Mouse (Mus musculus): ENCODE measurements around the gene Kcnk13. TPM values are rescaled to one million over a fixed set of nuclear protein-coding genes. Genes with fewer than 3 reads are reported as not detected.

The Kcnk13 gene
- total RNA-seq, 1 experiment: 0.49 TPM

GRCm38 (mm10) chr12:100104530-100104929, 140.2 kb downstream of the Kcnk13 start:
- no peak for DNase-seq (ENCODE audit: low read depth, low spot score)
- Histone ChIP-seq H3K4me3 (ENCODE audit: insufficient read depth in 1 of 2, low read depth in 1 of 2, low read length in 2 of 2, poor library complexity in 1 of 2, severe bottlenecking in 1 of 2) (no peak overlapping the region), H3K27ac (ENCODE audit: insufficient read depth, low read depth, low read length, poor library complexity, severe bottlenecking) (no peak overlapping the region), H3K36me3 (ENCODE audit: control insufficient read depth, insufficient read depth, low read length, poor library complexity, severe bottlenecking) (no peaks in the 10 kb centered on the region), H3K4me1 (ENCODE audit: control insufficient read depth in 2 of 2, insufficient read depth in 2 of 2, low read length in 2 of 2, poor library complexity in 1 of 2) (peaks cover 0 to 9% of the 10 kb centered on the region in 2 experiments; a peak in 3 of 4 replicates), H3K9me3 (ENCODE audit: control insufficient read depth, insufficient read depth, low read depth, low read length) (no peaks in the 10 kb centered on the region), H3K9ac (ENCODE audit: insufficient read depth, low read depth, low read length, poor library complexity, severe bottlenecking) (no peak overlapping the region)
- in situ Hi-C loops (cut with MboI; ENCODE audit: low sequenced_read_pairs in 2 of 2, unreplicated experiment in 2 of 2): loop anchor here in 1 of 2 experiments (10.0 kb wide), 1 partner anchor 130 kb away; no protein-coding TSS in a partner anchor
- TF ChIP-seq CHD2 (IDR thresholded peaks at IDR 0.05; ENCODE audit: low read depth, low read length): no peak
- no peak for TF ChIP-seq ZC3H11A (IDR thresholded peaks at IDR 0.05; ENCODE audit: borderline replicate concordance, low read depth, low read length)

GRCm38 (mm10) chr12:100106275-100106895, 142.1 kb downstream of the Kcnk13 start:
- H3K36me3 ChIP-seq (ENCODE audit: control insufficient read depth, insufficient read depth, low read length, poor library complexity, severe bottlenecking): peaks cover 1% of the 10 kb centered on the region; the same call in 1 of the 2 replicates
- no peak overlapping the region for H3K4me3 ChIP-seq (ENCODE audit: insufficient read depth in 1 of 2, low read depth in 1 of 2, low read length in 2 of 2, poor library complexity in 1 of 2, severe bottlenecking in 1 of 2)
- peaks cover 0 to 11% of the 10 kb centered on the region in 2 experiments; a peak in 3 of 4 replicates for H3K4me1 ChIP-seq (ENCODE audit: control insufficient read depth in 2 of 2, insufficient read depth in 2 of 2, low read length in 2 of 2, poor library complexity in 1 of 2)
- TF ChIP-seq HCFC1 (IDR thresholded peaks at IDR 0.05; ENCODE audit: borderline replicate concordance, insufficient read depth, low read length) (no peak), ZNF384 (IDR thresholded peaks at IDR 0.05; ENCODE audit: low read depth, low read length) (no peak), MAFK (IDR thresholded peaks at IDR 0.05; ENCODE audit: insufficient read depth, low read depth, low read length) (no peak), ZC3H11A (IDR thresholded peaks at IDR 0.05; ENCODE audit: borderline replicate concordance, low read depth, low read length) (peak; percentile 63), CHD2 (IDR thresholded peaks at IDR 0.05; ENCODE audit: low read depth, low read length) (no peak)
- DNase-seq (ENCODE audit: low read depth, low spot score): peak; percentile 64
- no peak overlapping the region for H3K27ac ChIP-seq (ENCODE audit: insufficient read depth, low read depth, low read length, poor library complexity, severe bottlenecking)
- in situ Hi-C loops (cut with MboI; ENCODE audit: low sequenced_read_pairs in 2 of 2, unreplicated experiment in 2 of 2): loop anchor here in 1 of 2 experiments (10.0 kb wide), 1 partner anchor 132 kb away; no protein-coding TSS in a partner anchor
- no peak overlapping the region for H3K9ac ChIP-seq (ENCODE audit: insufficient read depth, low read depth, low read length, poor library complexity, severe bottlenecking)
- no peaks in the 10 kb centered on the region for H3K9me3 ChIP-seq (ENCODE audit: control insufficient read depth, insufficient read depth, low read depth, low read length)

GRCm38 (mm10) chr12:100107436-100107835, 143.1 kb downstream of the Kcnk13 start:
- no peak for DNase-seq (ENCODE audit: low read depth, low spot score)
- peaks cover 0 to 13% of the 10 kb centered on the region in 2 experiments; a peak in 3 of 4 replicates for H3K4me1 ChIP-seq (ENCODE audit: control insufficient read depth in 2 of 2, insufficient read depth in 2 of 2, low read length in 2 of 2, poor library complexity in 1 of 2)
- no peak overlapping the region for H3K9ac ChIP-seq (ENCODE audit: insufficient read depth, low read depth, low read length, poor library complexity, severe bottlenecking)
- no peak overlapping the region for H3K27ac ChIP-seq (ENCODE audit: insufficient read depth, low read depth, low read length, poor library complexity, severe bottlenecking)
- H3K36me3 ChIP-seq (ENCODE audit: control insufficient read depth, insufficient read depth, low read length, poor library complexity, severe bottlenecking): peaks cover 7% of the 10 kb centered on the region; the same call in 1 of the 2 replicates
- in situ Hi-C loops (cut with MboI; ENCODE audit: low sequenced_read_pairs in 2 of 2, unreplicated experiment in 2 of 2): loop anchor here in 1 of 2 experiments (10.0 kb wide), 1 partner anchor 133 kb away; no protein-coding TSS in a partner anchor
- no peaks in the 10 kb centered on the region for H3K9me3 ChIP-seq (ENCODE audit: control insufficient read depth, insufficient read depth, low read depth, low read length)
- TF ChIP-seq ZNF384 (IDR thresholded peaks at IDR 0.05; ENCODE audit: low read depth, low read length): no peak
- no peak for TF ChIP-seq ZC3H11A (IDR thresholded peaks at IDR 0.05; ENCODE audit: borderline replicate concordance, low read depth, low read length)
- TF ChIP-seq HCFC1 (IDR thresholded peaks at IDR 0.05; ENCODE audit: borderline replicate concordance, insufficient read depth, low read length): no peak
- TF ChIP-seq CHD2 (IDR thresholded peaks at IDR 0.05; ENCODE audit: low read depth, low read length): no peak
- no peak for TF ChIP-seq MAFK (IDR thresholded peaks at IDR 0.05; ENCODE audit: insufficient read depth, low read depth, low read length)
- H3K4me3 ChIP-seq (ENCODE audit: insufficient read depth in 1 of 2, low read depth in 1 of 2, low read length in 2 of 2, poor library complexity in 1 of 2, severe bottlenecking in 1 of 2): no peak overlapping the region

- no peak for TF ChIP-seq CHD2 (IDR thresholded peaks at IDR 0.05; ENCODE audit: low read depth, low read length)
- TF ChIP-seq HCFC1 (IDR thresholded peaks at IDR 0.05; ENCODE audit: borderline replicate concordance, insufficient read depth, low read length): peak; percentile 83
- TF ChIP-seq MAFK (IDR thresholded peaks at IDR 0.05; ENCODE audit: insufficient read depth, low read depth, low read length): peak; percentile 59
- peak; percentile 100 for TF ChIP-seq ZNF384 (IDR thresholded peaks at IDR 0.05; ENCODE audit: low read depth, low read length)
- DNase-seq (ENCODE audit: low read depth, low spot score): peak; percentile 87
- peak within 1 kb of the TSS; percentile 99 for H3K9ac ChIP-seq (ENCODE audit: insufficient read depth, low read depth, low read length, poor library complexity, severe bottlenecking)
- no peaks in the 10 kb centered on the region for H3K9me3 ChIP-seq (ENCODE audit: control insufficient read depth, insufficient read depth, low read depth, low read length)
- peak within 1 kb of the TSS; percentile 92 to 97 for H3K4me3 ChIP-seq (ENCODE audit: insufficient read depth in 1 of 2, low read depth in 1 of 2, low read length in 2 of 2, poor library complexity in 1 of 2, severe bottlenecking in 1 of 2)
- in situ Hi-C loops (cut with MboI; ENCODE audit: low sequenced_read_pairs in 2 of 2, unreplicated experiment in 2 of 2): loop anchor here (5.0 to 10.0 kb wide), 2 partner anchors 135 to 138 kb away; no protein-coding TSS in a partner anchor
- H3K27ac ChIP-seq (ENCODE audit: insufficient read depth, low read depth, low read length, poor library complexity, severe bottlenecking): peak within 1 kb of the TSS; percentile 85
- peaks cover 20% of the 10 kb centered on the region for H3K36me3 ChIP-seq (ENCODE audit: control insufficient read depth, insufficient read depth, low read length, poor library complexity, severe bottlenecking)
- peaks cover 0 to 13% of the 10 kb centered on the region in 2 experiments; a peak in 3 of 4 replicates for H3K4me1 ChIP-seq (ENCODE audit: control insufficient read depth in 2 of 2, insufficient read depth in 2 of 2, low read length in 2 of 2, poor library complexity in 1 of 2)
Measured at GRCm38 (mm10) chr12:100109986-100110696, 145.8 kb downstream of the Kcnk13 start, which contains the start of gene Psmc1. TSS of gene Psmc1 (plus strand) at chr12:100110154.

Other genes starting within 250 kb of the Kcnk13 start
- 2.9 and 3.6 TPM in 2 replicates for gene Efcab11, start 80.1 kb upstream of the Kcnk13 start, total RNA-seq (2012; rRNA removed)
- 27.5 and 34.6 TPM in 2 replicates for gene Tdp1, start 80.0 kb upstream of the Kcnk13 start, total RNA-seq (2012; rRNA removed)
- 178 and 264 TPM in 2 replicates for gene Psmc1, start 145.7 kb downstream of the Kcnk13 start, total RNA-seq (2012; rRNA removed)
- 36.4 and 41.8 TPM in 2 replicates for gene Nrde2, start 195.2 kb downstream of the Kcnk13 start, total RNA-seq (2012; rRNA removed)
- gene Calm1, start 234.9 kb downstream of the Kcnk13 start, total RNA-seq (2012; rRNA removed): 416 and 537 TPM in 2 replicates